Mouse (Mus musculus): ENCODE results near the gene Ptprr. TPM values are rescaled to one million over a fixed set of nuclear protein-coding genes. Genes with fewer than 3 reads are reported as not detected.

The Ptprr gene
- polyA plus RNA-seq, 1 experiment from 2014 or later: 3.3 TPM

DNA sequence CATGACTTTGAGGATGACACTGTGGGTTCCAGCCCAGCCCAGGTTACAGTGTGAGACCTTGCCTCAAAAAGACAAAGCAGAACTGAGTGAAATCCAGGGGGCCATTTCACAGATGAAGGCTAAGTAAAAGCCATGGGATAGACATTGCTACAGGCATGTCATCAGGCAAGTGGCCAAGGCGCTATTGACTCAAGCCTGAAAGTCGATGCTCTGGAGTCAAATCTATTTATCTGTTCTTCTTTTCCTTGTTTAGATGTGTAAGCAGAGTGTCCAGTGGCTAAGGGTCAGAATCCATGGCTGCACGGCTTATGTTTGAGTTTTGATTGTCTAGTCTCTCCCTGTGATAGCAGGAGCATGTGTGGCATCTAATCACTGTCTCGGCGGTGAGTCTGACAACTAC lies 60.6 kb downstream of the Ptprr start:
- Histone ChIP-seq H3K36me3 (ENCODE audit: insufficient read depth, low read length) (no peaks in the 10 kb centered on the region), H3K9me3 (ENCODE audit: low read length) (no peaks in the 10 kb centered on the region), H3K27ac (ENCODE audit: low read length) (no peak overlapping the region), H3K4me2 (replicated peaks; ENCODE audit: low read depth, low read length) (no peak overlapping the region), H3K9ac (replicated peaks; ENCODE audit: low read depth) (no peak overlapping the region), H3K27me3 (replicated peaks; ENCODE audit: insufficient read depth, low read length) (no peaks in the 10 kb centered on the region), H3K4me1 (ENCODE audit: insufficient read depth, low read depth, low read length) (no peaks in the 10 kb centered on the region), H3K4me3 (ENCODE audit: low read depth, low read length) (no peak overlapping the region)
- ATAC-seq (no peak), DNase-seq (ENCODE audit: low spot score) (no peak)
- WGBS: 65% methylated on average over 5 of the region's 5 CpGs
- no peak for TF ChIP-seq CTCF (IDR thresholded peaks at IDR 0.05)
- no peak for TF ChIP-seq EP300 (IDR thresholded peaks at IDR 0.05)

DNA sequence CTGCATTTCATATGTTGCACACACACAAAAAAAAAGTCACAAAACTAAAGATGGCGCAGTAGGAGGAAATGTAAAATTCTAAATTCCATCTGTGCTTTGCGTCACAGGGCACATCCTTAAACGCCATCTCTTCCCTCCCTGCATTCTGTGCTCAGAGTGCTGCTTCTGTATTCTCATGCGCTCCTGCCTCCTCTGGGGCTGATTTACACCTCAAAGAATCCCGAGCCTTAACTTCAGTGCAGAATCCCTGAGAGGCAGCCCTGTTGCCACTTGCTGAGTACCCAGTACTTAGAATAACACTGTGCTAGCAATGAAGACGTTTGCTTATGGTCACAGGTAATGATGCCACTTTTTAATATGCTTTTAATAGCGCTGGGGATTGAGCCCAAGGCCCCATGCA lies 61.4 kb downstream of the Ptprr start:
- Histone ChIP-seq H3K4me3 (ENCODE audit: low read depth, low read length) (no peak overlapping the region), H3K27me3 (replicated peaks; ENCODE audit: insufficient read depth, low read length) (no peaks in the 10 kb centered on the region), H3K36me3 (ENCODE audit: insufficient read depth, low read length) (no peaks in the 10 kb centered on the region)

DNA sequence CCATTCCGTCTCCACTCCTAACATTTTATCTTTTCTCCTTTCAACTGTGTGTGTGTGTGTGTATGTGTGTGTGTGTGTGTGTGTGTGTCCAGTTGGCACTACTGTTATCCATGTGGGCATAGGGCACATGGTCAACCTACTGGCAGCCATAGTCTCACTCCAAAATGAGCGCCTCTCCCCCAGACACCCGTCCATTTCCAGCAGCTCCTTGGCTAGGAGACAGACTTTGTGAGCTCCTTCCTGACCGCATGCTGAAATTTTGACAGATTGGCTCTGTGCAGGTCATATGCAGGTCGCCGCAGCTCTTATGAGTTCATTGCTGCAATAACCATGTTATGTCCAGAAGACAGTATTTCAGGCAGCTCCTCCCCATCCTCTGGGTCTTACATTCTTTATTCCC lies 62.8 kb downstream of the Ptprr start:
- Histone ChIP-seq H3K9me3 (ENCODE audit: low read length) (no peaks in the 10 kb centered on the region), H3K27ac (ENCODE audit: low read length) (no peak overlapping the region), H3K4me2 (replicated peaks; ENCODE audit: low read depth, low read length) (no peak overlapping the region), H3K4me3 (ENCODE audit: low read depth, low read length) (no peak overlapping the region), H3K4me1 (ENCODE audit: insufficient read depth, low read depth, low read length) (no peaks in the 10 kb centered on the region), H3K36me3 (ENCODE audit: insufficient read depth, low read length) (no peaks in the 10 kb centered on the region), H3K9ac (replicated peaks; ENCODE audit: low read depth) (no peak overlapping the region), H3K27me3 (replicated peaks; ENCODE audit: insufficient read depth, low read length) (no peaks in the 10 kb centered on the region)
- no peak for DNase-seq (ENCODE audit: low spot score)
- 74% methylated on average over 6 of the region's 6 CpGs for WGBS
- no peak for ATAC-seq
- TF ChIP-seq CTCF (IDR thresholded peaks at IDR 0.05): no peak
- TF ChIP-seq EP300 (IDR thresholded peaks at IDR 0.05): no peak

More for the DNA sequence above, 61.4 kb downstream of the Ptprr start:
- WGBS: 45% methylated on average over 7 of the region's 7 CpGs
- ATAC-seq (no peak), DNase-seq (ENCODE audit: low spot score) (no peak)
- Histone ChIP-seq H3K27ac (ENCODE audit: low read length) (no peak overlapping the region), H3K4me1 (ENCODE audit: insufficient read depth, low read depth, low read length) (no peaks in the 10 kb centered on the region), H3K9ac (replicated peaks; ENCODE audit: low read depth) (no peak overlapping the region), H3K9me3 (ENCODE audit: low read length) (no peaks in the 10 kb centered on the region), H3K4me2 (replicated peaks; ENCODE audit: low read depth, low read length) (no peak overlapping the region)
- no peak for TF ChIP-seq EP300 (IDR thresholded peaks at IDR 0.05)
- TF ChIP-seq CTCF (IDR thresholded peaks at IDR 0.05): no peak

DNA sequence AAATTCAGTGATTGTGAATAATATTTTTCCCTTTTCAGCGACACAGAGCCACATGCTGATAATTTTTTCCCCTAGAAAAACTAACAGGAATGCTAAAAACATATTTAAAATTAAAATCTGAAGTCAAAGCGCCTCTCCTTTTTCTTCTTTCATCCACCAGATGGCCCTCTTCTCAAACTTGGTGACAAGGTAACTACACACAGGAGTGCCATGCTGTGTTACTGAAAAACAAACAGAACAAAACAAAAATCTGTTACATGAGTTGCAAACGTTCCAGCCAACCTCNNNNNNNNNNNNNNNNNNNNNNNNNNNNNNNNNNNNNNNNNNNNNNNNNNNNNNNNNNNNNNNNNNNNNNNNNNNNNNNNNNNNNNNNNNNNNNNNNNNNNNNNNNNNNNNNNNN lies 66.0 kb downstream of the Ptprr start:
- H3K4me2 ChIP-seq (replicated peaks; ENCODE audit: low read depth, low read length): no peak overlapping the region
- H3K27me3 ChIP-seq (replicated peaks; ENCODE audit: insufficient read depth, low read length): no peaks in the 10 kb centered on the region
- H3K9me3 ChIP-seq (ENCODE audit: low read length): no peaks in the 10 kb centered on the region
- TF ChIP-seq CTCF (IDR thresholded peaks at IDR 0.05) (peak; percentile 44), EP300 (IDR thresholded peaks at IDR 0.05) (no peak)
- H3K9ac ChIP-seq (replicated peaks; ENCODE audit: low read depth): no peak overlapping the region
- no peak overlapping the region for H3K4me3 ChIP-seq (ENCODE audit: low read depth, low read length)
- 26% methylated on average over 3 of the region's 3 CpGs for WGBS
- no peak overlapping the region for H3K27ac ChIP-seq (ENCODE audit: low read length)
- DNase-seq (ENCODE audit: low spot score): peak; percentile 13
- no peak for ATAC-seq
- H3K4me1 ChIP-seq (ENCODE audit: insufficient read depth, low read depth, low read length): no peaks in the 10 kb centered on the region
- no peaks in the 10 kb centered on the region for H3K36me3 ChIP-seq (ENCODE audit: insufficient read depth, low read length)

DNA sequence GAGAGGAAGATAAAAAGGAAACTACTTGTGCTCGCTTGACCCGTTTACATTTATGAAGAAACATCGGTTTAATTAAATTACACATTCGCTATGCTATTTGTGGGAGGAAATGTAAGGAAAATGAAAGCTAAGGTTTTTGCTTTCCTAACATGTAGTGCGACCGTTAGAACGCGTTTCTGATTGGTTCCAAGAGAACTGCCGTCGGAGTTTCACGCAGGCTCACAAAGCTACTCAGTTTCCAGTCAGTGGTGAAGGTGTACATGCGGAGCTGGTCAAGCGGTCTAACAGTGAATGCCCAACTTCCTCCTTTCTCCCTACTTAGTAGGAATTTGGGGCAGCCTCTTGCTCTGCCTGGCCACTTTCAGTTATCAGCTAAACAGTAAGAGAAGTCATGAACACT lies 78.5 kb downstream of the Ptprr start:
- H3K4me3 ChIP-seq (ENCODE audit: low read depth, low read length): no peak overlapping the region
- H3K27me3 ChIP-seq (replicated peaks; ENCODE audit: insufficient read depth, low read length): no peaks in the 10 kb centered on the region
- no peak for TF ChIP-seq EP300 (IDR thresholded peaks at IDR 0.05)
- WGBS: 85% methylated on average over 13 of the region's 13 CpGs
- H3K9me3 ChIP-seq (ENCODE audit: low read length): no peaks in the 10 kb centered on the region
- H3K27ac ChIP-seq (ENCODE audit: low read length): no peak overlapping the region
- ATAC-seq (no peak), DNase-seq (ENCODE audit: low spot score) (no peak)
- no peak overlapping the region for H3K9ac ChIP-seq (replicated peaks; ENCODE audit: low read depth)
- H3K4me2 ChIP-seq (replicated peaks; ENCODE audit: low read depth, low read length): no peak overlapping the region
- H3K36me3 ChIP-seq (ENCODE audit: insufficient read depth, low read length): no peaks in the 10 kb centered on the region
- H3K4me1 ChIP-seq (ENCODE audit: insufficient read depth, low read depth, low read length): no peaks in the 10 kb centered on the region

DNA sequence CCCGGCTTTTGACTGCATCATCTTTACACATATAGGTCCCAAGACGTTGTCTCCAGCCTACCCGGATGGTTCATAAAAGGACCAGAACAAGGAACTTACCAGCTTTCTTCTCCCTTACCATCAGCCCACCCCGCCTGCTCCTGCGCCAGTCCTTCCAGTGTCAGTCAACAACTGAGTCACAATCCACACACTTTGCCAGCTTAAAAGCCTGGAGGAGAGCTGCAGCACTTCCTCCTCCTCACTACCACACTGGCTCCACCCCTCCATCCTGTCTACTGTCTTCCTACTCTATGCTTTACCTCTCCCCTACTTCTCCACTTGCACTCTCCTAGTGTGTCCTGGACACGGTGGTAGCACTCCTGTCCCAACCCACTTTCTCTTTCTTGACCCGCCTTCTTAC lies 80.5 kb downstream of the Ptprr start:
- 82% methylated on average over 7 of the region's 7 CpGs for WGBS
- H3K27ac ChIP-seq (ENCODE audit: low read length): no peak overlapping the region
- ATAC-seq (no peak), DNase-seq (ENCODE audit: low spot score) (no peak)
- no peaks in the 10 kb centered on the region for H3K36me3 ChIP-seq (ENCODE audit: insufficient read depth, low read length)
- TF ChIP-seq EP300 (IDR thresholded peaks at IDR 0.05) (no peak), CTCF (IDR thresholded peaks at IDR 0.05) (no peak)
- no peak overlapping the region for H3K4me2 ChIP-seq (replicated peaks; ENCODE audit: low read depth, low read length)
- no peaks in the 10 kb centered on the region for H3K27me3 ChIP-seq (replicated peaks; ENCODE audit: insufficient read depth, low read length)
- no peaks in the 10 kb centered on the region for H3K9me3 ChIP-seq (ENCODE audit: low read length)
- H3K4me1 ChIP-seq (ENCODE audit: insufficient read depth, low read depth, low read length): no peaks in the 10 kb centered on the region
- H3K4me3 ChIP-seq (ENCODE audit: low read depth, low read length): no peak overlapping the region
- H3K9ac ChIP-seq (replicated peaks; ENCODE audit: low read depth): no peak overlapping the region

DNA sequence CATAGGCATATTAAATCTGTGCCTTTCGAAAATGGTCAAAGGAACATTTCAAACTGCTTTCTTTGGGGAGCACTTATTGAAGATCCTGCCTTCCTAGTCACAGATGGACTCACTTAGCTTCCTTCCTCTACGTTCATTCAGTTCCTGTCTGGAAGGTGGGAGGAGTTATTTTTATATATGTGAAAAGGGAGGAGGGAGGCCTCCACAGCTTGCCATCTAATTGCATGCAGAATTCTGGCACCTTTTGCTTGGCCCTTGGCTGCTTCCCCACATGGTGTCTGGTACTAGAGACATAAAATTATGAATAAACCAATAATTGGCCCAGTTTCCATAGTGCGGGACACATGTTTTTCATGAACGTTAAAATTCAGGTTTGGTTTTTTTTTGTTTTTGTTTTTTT lies 90.2 kb downstream of the Ptprr start:
- DNase-seq (ENCODE audit: low spot score) (no peak), ATAC-seq (no peak)
- Histone ChIP-seq H3K27me3 (replicated peaks; ENCODE audit: insufficient read depth, low read length) (no peaks in the 10 kb centered on the region), H3K4me1 (ENCODE audit: insufficient read depth, low read depth, low read length) (no peaks in the 10 kb centered on the region), H3K36me3 (ENCODE audit: insufficient read depth, low read length) (no peaks in the 10 kb centered on the region), H3K4me2 (replicated peaks; ENCODE audit: low read depth, low read length) (no peak overlapping the region), H3K9me3 (ENCODE audit: low read length) (no peaks in the 10 kb centered on the region), H3K9ac (replicated peaks; ENCODE audit: low read depth) (no peak overlapping the region), H3K4me3 (ENCODE audit: low read depth, low read length) (no peak overlapping the region), H3K27ac (ENCODE audit: low read length) (no peak overlapping the region)
- WGBS: 70% methylated on average over 4 of the region's 4 CpGs
- TF ChIP-seq EP300 (IDR thresholded peaks at IDR 0.05) (no peak), CTCF (IDR thresholded peaks at IDR 0.05) (no peak)
